Mouse (Mus musculus) erythroblast, embryonic 14.5 days (primary cell): ENCODE data around the gene Camk1d. TPM values are rescaled to one million over a fixed set of nuclear protein-coding genes. Genes with fewer than 3 reads are reported as not detected.
"Not testable (repeated sequence)": the region's sequence is repeated elsewhere in the genome, so short reads cannot be mapped to it uniquely, and the experiment has no call there.

Experiments used
- H3K27me3 ChIP-seq: 2 replicates; pipeline ENCODE4 v1.6.1; 2012; ENCODE audit warnings: inconsistent platforms; ENCODE audit not compliant: control insufficient read depth
- H3K36me3 ChIP-seq: 2 replicates; pipeline ENCODE4 v1.6.1; 2012; ENCODE audit warnings: mild to moderate bottlenecking, inconsistent platforms; ENCODE audit not compliant: control insufficient read depth
- H3K4me1 ChIP-seq: 2 replicates; pipeline ENCODE4 v1.6.1; 2012; ENCODE audit warnings: inconsistent platforms; ENCODE audit not compliant: control insufficient read depth
- H3K4me3 ChIP-seq: replicated peaks from 2 replicates; pipeline ENCODE3; 2012; ENCODE audit warnings: moderate library complexity, mild to moderate bottlenecking, inconsistent platforms
- H3K9me3 ChIP-seq: 2 replicates; pipeline ENCODE4 v1.6.1; 2012; ENCODE audit warnings: low read length, inconsistent platforms, mixed read lengths; ENCODE audit not compliant: control insufficient read depth
- GATA1 ChIP-seq: IDR thresholded peaks from 2 replicates; pipeline ENCODE4 v1.6.1; 2012; ENCODE audit warnings: low read length, inconsistent platforms, mixed read lengths
- TAL1 ChIP-seq: IDR thresholded peaks from 3 replicates; pipeline ENCODE4 v1.6.1; 2012; ENCODE audit warnings: low read length, inconsistent platforms, mixed read lengths
- polyA plus RNA-seq: library from polyadenylated mRNA; stranded (reverse); fragments of >175 nt; gene quantifications from 2 replicates; pipeline ENCODE4 v1.2.3, GENCODE M21; 2012

Camk1d gene
- polyA plus RNA-seq, 1 experiment: 0.02 TPM

- H3K4me1 ChIP-seq: no peaks in the 10 kb centered on the region
- H3K36me3 ChIP-seq: no peaks in the 10 kb centered on the region
- no peaks in the 10 kb centered on the region for H3K27me3 ChIP-seq
- no peaks in the 10 kb centered on the region for H3K9me3 ChIP-seq
- no peak overlapping the region for H3K4me3 ChIP-seq
- TF ChIP-seq GATA1 (no peak), TAL1 (no peak)
These were observed 173.4 kb downstream of the Camk1d start for GRCm38 (mm10) chr2:5540870-5541269.

- not testable (repeated sequence) for H3K4me1 ChIP-seq, H3K4me3 ChIP-seq, H3K9me3 ChIP-seq, H3K36me3 ChIP-seq, H3K27me3 ChIP-seq
These were observed 174.4 kb downstream of the Camk1d start for GRCm38 (mm10) chr2:5539894-5540293.

GRCm38 (mm10) chr2:5533868-5534267, 180.4 kb downstream of the Camk1d start:
- Histone ChIP-seq H3K4me1 (no peaks in the 10 kb centered on the region), H3K36me3 (no peaks in the 10 kb centered on the region), H3K9me3 (no peaks in the 10 kb centered on the region), H3K4me3 (no peak overlapping the region), H3K27me3 (no peaks in the 10 kb centered on the region)
- TF ChIP-seq TAL1: no peak
- no peak for TF ChIP-seq GATA1

GRCm38 (mm10) chr2:5529992-5530391, 184.3 kb downstream of the Camk1d start:
- H3K27me3 ChIP-seq: no peaks in the 10 kb centered on the region
- no peak overlapping the region for H3K4me3 ChIP-seq
- no peaks in the 10 kb centered on the region for H3K36me3 ChIP-seq
- H3K9me3 ChIP-seq: no peaks in the 10 kb centered on the region
- TF ChIP-seq TAL1: no peak
- no peak for TF ChIP-seq GATA1
- H3K4me1 ChIP-seq: no peaks in the 10 kb centered on the region

GRCm38 (mm10) chr2:5519221-5519669, 195.1 kb downstream of the Camk1d start:
- Histone ChIP-seq H3K27me3 (no peaks in the 10 kb centered on the region), H3K9me3 (peaks cover 2% of the 10 kb centered on the region; the same call in 1 of the 2 replicates), H3K36me3 (no peaks in the 10 kb centered on the region), H3K4me3 (no peak overlapping the region), H3K4me1 (no peaks in the 10 kb centered on the region)
- no peak for TF ChIP-seq TAL1
- no peak for TF ChIP-seq GATA1

- Histone ChIP-seq H3K4me1 (no peaks in the 10 kb centered on the region), H3K27me3 (no peaks in the 10 kb centered on the region)
- TF ChIP-seq GATA1 (no peak), TAL1 (no peak)
These were observed 199.2 kb downstream of the Camk1d start for GRCm38 (mm10) chr2:5515106-5515505.

GRCm38 (mm10) chr2:5514095-5514494, 200.2 kb downstream of the Camk1d start:
- TF ChIP-seq GATA1 (no peak), TAL1 (no peak)
- H3K27me3 ChIP-seq: no peaks in the 10 kb centered on the region
- peaks cover 4% of the 10 kb centered on the region; the same call in 1 of the 2 replicates for H3K9me3 ChIP-seq
- H3K36me3 ChIP-seq: no peaks in the 10 kb centered on the region
- no peaks in the 10 kb centered on the region for H3K4me1 ChIP-seq
- H3K4me3 ChIP-seq: no peak overlapping the region

More at GRCm38 (mm10) chr2:5515106-5515505, 199.2 kb downstream of the Camk1d start:
- Histone ChIP-seq H3K9me3 (peaks cover 4% of the 10 kb centered on the region; the same call in 1 of the 2 replicates), H3K36me3 (no peaks in the 10 kb centered on the region), H3K4me3 (no peak overlapping the region)

GRCm38 (mm10) chr2:5513621-5514020, 200.7 kb downstream of the Camk1d start:
- TF ChIP-seq GATA1: no peak
- no peak for TF ChIP-seq TAL1
- no peaks in the 10 kb centered on the region for H3K27me3 ChIP-seq
- H3K4me3 ChIP-seq: no peak overlapping the region
- H3K36me3 ChIP-seq: no peaks in the 10 kb centered on the region
- H3K9me3 ChIP-seq: peaks cover 4% of the 10 kb centered on the region; the same call in 1 of the 2 replicates
- no peaks in the 10 kb centered on the region for H3K4me1 ChIP-seq

- no peak overlapping the region for H3K4me3 ChIP-seq
- no peaks in the 10 kb centered on the region for H3K4me1 ChIP-seq
- H3K36me3 ChIP-seq: no peaks in the 10 kb centered on the region
- H3K9me3 ChIP-seq: peaks cover 4% of the 10 kb centered on the region
- H3K27me3 ChIP-seq: no peaks in the 10 kb centered on the region
- TF ChIP-seq TAL1: no peak
- no peak for TF ChIP-seq GATA1
These were observed 204.3 kb downstream of the Camk1d start for GRCm38 (mm10) chr2:5510042-5510441.

- TF ChIP-seq GATA1: no peak
- TF ChIP-seq TAL1: no peak
- Histone ChIP-seq H3K4me1 (no peaks in the 10 kb centered on the region), H3K9me3 (peaks cover 12% of the 10 kb centered on the region), H3K27me3 (no peaks in the 10 kb centered on the region), H3K4me3 (no peak overlapping the region), H3K36me3 (no peaks in the 10 kb centered on the region)
These were observed 214.7 kb downstream of the Camk1d start for GRCm38 (mm10) chr2:5499620-5500019.
